ENCODE assay signal across 21 mouse cellular contexts in genomic region chr9:76521640-76522039, GRCm38 (mm10). TPM values are rescaled to one million over a fixed set of nuclear protein-coding genes. Genes with fewer than 3 reads are reported as not detected.
A peak's percentile ranks its signal among the peaks of the same experiment; 100 is the strongest.
DNase-seq lines count a peak whose midpoint lies in the region; ATAC-seq lines count a peak whose summit lies in the region.
"Had no signal": no experiment of that assay in that cellular context is flagged by ENCODE, and none has a peak within 500 bp of the region (broad histone marks: within the 10 kb centered on the region; RNA-seq: fewer than 3 reads in every experiment).

No protein-coding gene starts in this region.

- no peak overlapping the region for H3K4me2 ChIP-seq in lung, embryonic 16.5 days (ENCODE audit: low read depth, low read length)
- H3K4me2 ChIP-seq in intestine, embryonic 15.5 days (replicated peaks) = 0 out of 2 replicates have a peak overlapping the region, but pooled peaks have one; percentile 9
- no peak overlapping the region for H3K4me2 ChIP-seq in stomach, embryonic 14.5 days (replicated peaks; ENCODE audit: low read depth, low read length)
- H3K4me2 ChIP-seq: embryonic facial prominence, embryonic 13.5 days; forebrain, embryonic 13.5 days; heart, embryonic 12.5 days had no signal

- no peak overlapping the region for H3K9ac ChIP-seq in lung, embryonic 16.5 days (ENCODE audit: low read length)
- H3K9ac ChIP-seq in intestine, embryonic 15.5 days = no peak overlapping the region
- no peak overlapping the region for H3K9ac ChIP-seq in stomach, embryonic 14.5 days (replicated peaks; ENCODE audit: low read depth, low read length)
- H3K9ac ChIP-seq: embryonic facial prominence, embryonic 13.5 days; forebrain, embryonic 13.5 days; forebrain, postnatal 0 days; heart, embryonic 12.5 days had no signal

- no peak for DNase-seq in lung, postnatal 25 days (ENCODE audit: low spot score)
- no peak for DNase-seq in layer of hippocampus, postnatal 25 days (ENCODE audit: extremely low spot score in 1 of 2, low spot score in 1 of 2)
- DNase-seq in left cerebral cortex, adult 9 months (ENCODE audit: low spot score in 2 of 2) = no peak
- DNase-seq: adrenal gland, postnatal 14 days; cerebellum, adult 18-20 months; cerebellum, adult 9-11 months; cerebellum, postnatal 36 days; forebrain, postnatal 0 days; gastrocnemius, postnatal 14 days had no signal

- H3K27ac ChIP-seq in lung, embryonic 16.5 days (ENCODE audit: low read length) = 0 out of 2 replicates have a peak overlapping the region, but pooled peaks have one; percentile 36
- peak overlapping the region; percentile 70; the same call in 1 of the 2 replicates for H3K27ac ChIP-seq in intestine, embryonic 15.5 days
- H3K27ac ChIP-seq in stomach, embryonic 14.5 days (ENCODE audit: low read length) = peak overlapping the region; percentile 16; the same call in 1 of the 2 replicates
- H3K27ac ChIP-seq: embryonic facial prominence, embryonic 13.5 days; forebrain, embryonic 13.5 days; hindbrain, embryonic 10.5 days had no signal

- ATAC-seq in lung, embryonic 16.5 days (ENCODE audit: low read depth) = no peak
- peak; percentile 81 for ATAC-seq in intestine, embryonic 15.5 days
- peak; percentile 58; the same call in 1 of the 2 replicates for ATAC-seq in stomach, embryonic 14.5 days (ENCODE audit: insufficient number of reproducible peaks, insufficient read depth, low FRiP score, low read depth)
- ATAC-seq in erythroid progenitor cell, adult 5-6 weeks (replicated peaks; ENCODE audit: low FRiP score, poor library complexity, severe bottlenecking) = no peak
- ATAC-seq: forebrain, embryonic 13.5 days; forebrain, postnatal 0 days had no signal

- H3K4me1 ChIP-seq in lung, embryonic 16.5 days (replicated peaks; ENCODE audit: control insufficient read depth, insufficient read depth, low read length) = no peaks in the 10 kb centered on the region; the same call in 1 of the 2 replicates
- H3K4me1 ChIP-seq in intestine, embryonic 15.5 days (replicated peaks) = no peaks in the 10 kb centered on the region
- no peaks in the 10 kb centered on the region for H3K4me1 ChIP-seq in stomach, embryonic 14.5 days (ENCODE audit: control insufficient read depth, insufficient read depth, low read length)
- H3K4me1 ChIP-seq: forebrain, embryonic 13.5 days; heart, embryonic 12.5 days; hindbrain, embryonic 10.5 days had no signal

- no peaks in the 10 kb centered on the region for H3K9me3 ChIP-seq in lung, embryonic 16.5 days (ENCODE audit: control insufficient read depth, low read length)
- H3K9me3 ChIP-seq in intestine, embryonic 15.5 days = no peaks in the 10 kb centered on the region
- no peaks in the 10 kb centered on the region for H3K9me3 ChIP-seq in stomach, embryonic 14.5 days (ENCODE audit: control insufficient read depth, low read depth, low read length)
- H3K9me3 ChIP-seq: embryonic facial prominence, embryonic 13.5 days; forebrain, embryonic 13.5 days; heart, embryonic 12.5 days; hindbrain, embryonic 10.5 days had no signal

- H3K27me3 ChIP-seq in lung, embryonic 16.5 days (ENCODE audit: control insufficient read depth, insufficient read depth, low read depth, low read length) = no peaks in the 10 kb centered on the region
- no peaks in the 10 kb centered on the region for H3K27me3 ChIP-seq in intestine, embryonic 15.5 days (replicated peaks)
- no peaks in the 10 kb centered on the region for H3K27me3 ChIP-seq in stomach, embryonic 14.5 days (ENCODE audit: control insufficient read depth, insufficient read depth, low read length)
- H3K27me3 ChIP-seq: embryonic facial prominence, embryonic 13.5 days; forebrain, embryonic 13.5 days; heart, embryonic 12.5 days had no signal

- 55% methylated on average over 3 of the region's 3 CpGs for WGBS in lung, embryonic 16.5 days
- 67% methylated on average over 3 of the region's 3 CpGs for WGBS in intestine, embryonic 15.5 days
- 73% methylated on average over 3 of the region's 3 CpGs for WGBS in stomach, embryonic 14.5 days

- H3K4me3 ChIP-seq in lung, embryonic 16.5 days (ENCODE audit: low read length) = no peak overlapping the region
- no peak overlapping the region for H3K4me3 ChIP-seq in intestine, embryonic 15.5 days (replicated peaks)
- no peak overlapping the region for H3K4me3 ChIP-seq in stomach, embryonic 14.5 days (ENCODE audit: low read depth, low read length)
- H3K4me3 ChIP-seq: embryonic facial prominence, embryonic 13.5 days; forebrain, embryonic 13.5 days; heart, embryonic 12.5 days; hindbrain, embryonic 10.5 days had no signal

- H3K36me3 ChIP-seq in lung, embryonic 16.5 days (ENCODE audit: control insufficient read depth, insufficient read depth, low read length) = no peaks in the 10 kb centered on the region
- no peaks in the 10 kb centered on the region for H3K36me3 ChIP-seq in intestine, embryonic 15.5 days
- no peaks in the 10 kb centered on the region for H3K36me3 ChIP-seq in stomach, embryonic 14.5 days (ENCODE audit: control insufficient read depth, insufficient read depth, low read length)
- H3K36me3 ChIP-seq: embryonic facial prominence, embryonic 13.5 days; heart, embryonic 12.5 days; hindbrain, embryonic 10.5 days had no signal

RNA-seq across cellular contexts. Expression of gene Fam83b, which starts 45.3 kb away (rescaled TPM):
- polyA plus RNA-seq in lung, embryonic 16.5 days (2015; fragmentation: Nextera tagmentation; extraction: Ambion mirVana) = 3.5 and 4.6 TPM in 2 replicates
- 11.6 and 13.4 TPM in 2 replicates for polyA plus RNA-seq in intestine, embryonic 15.5 days (2015; fragmentation: Nextera tagmentation; extraction: Ambion mirVana)
- polyA plus RNA-seq in stomach, embryonic 14.5 days (2014; fragmentation: Nextera tagmentation; extraction: Ambion mirVana) = 10.4 and 11.2 TPM in 2 replicates
- under 1 TPM; 0.10 to 0.21 TPM for total RNA-seq in layer of hippocampus, postnatal 25 days (2021)
- total RNA-seq in erythroid progenitor cell, adult 5-6 weeks (2015; ENCODE audit: low replicate concordance) = not detected in 2 replicates
- total RNA-seq in erythroid progenitor cell, adult 5-6 weeks (2017; ENCODE audit: low replicate concordance) = not detected in 2 replicates
- total RNA-seq: gastrocnemius, adult 18-20 months; gastrocnemius, postnatal 14 days; granulocyte monocyte progenitor cell, adult 5-6 weeks; MEL had no signal
- polyA plus RNA-seq: C2C12; forebrain, embryonic 13.5 days had no signal

Comparison
In these comparisons a context has a peak if more than half of its experiments do, and no peak if none do; other contexts are left out.
1. ATAC-seq: peak in intestine, embryonic 15.5 days (single experiment) and stomach, embryonic 14.5 days (single experiment); none in lung, embryonic 16.5 days (single experiment) and erythroid progenitor cell, adult 5-6 weeks (single experiment).
2. H3K27ac ChIP-seq: peak in every context shown above with its lines; median percentile 70 in intestine, embryonic 15.5 days; 36 in lung, embryonic 16.5 days; 16 in stomach, embryonic 14.5 days.